Mouse (Mus musculus) liver, embryonic 16.5 days (tissue): ENCODE measurements around the gene Cldn2. TPM values are rescaled to one million over a fixed set of nuclear protein-coding genes. Genes with fewer than 3 reads are reported as not detected.
A peak's percentile ranks its signal among the peaks of the same experiment; 100 is the strongest.
"Not testable (repeated sequence)": the region's sequence is repeated elsewhere in the genome, so short reads cannot be mapped to it uniquely, and the experiment has no call there.

Experiments used
- ATAC-seq: fragments of 200-750 bp; cut with Nextera tagmentation; 2 replicates; pipeline ENCODE4 v1.8.0; 2017; ENCODE audit warnings: low read depth, mild to moderate bottlenecking, moderate number of reproducible peaks, moderate library complexity
- H3K27ac ChIP-seq: fragments of 300-500 bp; sonication (generic); 2 replicates; pipeline ENCODE4 v1.5.1; 2014; ENCODE audit warnings: mild to moderate bottlenecking, low read length
- H3K27me3 ChIP-seq: fragments of 300-500 bp; sonication (generic); 2 replicates; pipeline ENCODE4 v1.6.1; 2014; ENCODE audit warnings: low read depth, low read length, mixed read lengths; ENCODE audit not compliant: control insufficient read depth, insufficient read depth
- H3K36me3 ChIP-seq: fragments of 300-500 bp; sonication (generic); 2 replicates; pipeline ENCODE4 v1.6.1; 2014; ENCODE audit warnings: mild to moderate bottlenecking; ENCODE audit not compliant: control insufficient read depth, insufficient read depth
- H3K4me1 ChIP-seq: fragments of 300-500 bp; sonication (generic); 2 replicates; pipeline ENCODE4 v1.6.1; 2014; ENCODE audit warnings: low read depth, low read length, mixed read lengths; ENCODE audit not compliant: control insufficient read depth
- H3K4me2 ChIP-seq: fragments of 300-500 bp; sonication (generic); 2 replicates; pipeline ENCODE4 v1.6.1; 2014; ENCODE audit warnings: low read depth, low read length, mixed read lengths
- H3K4me3 ChIP-seq: fragments of 300-500 bp; sonication (generic); 2 replicates; pipeline ENCODE4 v1.5.1; 2014; ENCODE audit warnings: low read depth, mild to moderate bottlenecking, low read length
- H3K9ac ChIP-seq: fragments of 300-500 bp; sonication (generic); 2 replicates; pipeline ENCODE4 v1.6.1; 2014; ENCODE audit warnings: low read depth, low read length
- H3K9me3 ChIP-seq: fragments of 300-500 bp; sonication (generic); replicated peaks from 2 replicates; pipeline ENCODE4 v1.6.1; 2016; ENCODE audit warnings: low read length; ENCODE audit not compliant: control insufficient read depth
- WGBS: fragments of 180-500 bp; shearing (Covaris S2); extraction: QIAGEN DNeasy Blood & Tissue Kit; methylation state at CpG from one replicate; pipeline ENCODE4 v1.1.7; 2014; ENCODE audit not compliant: insufficient replicate concordance; 5-methylcytosine and 5-hydroxymethylcytosine counted together
- polyA plus RNA-seq: library from polyadenylated mRNA; unstranded; fragments of >200 nt; fragmentation: Nextera tagmentation; extraction: Ambion mirVana; gene quantifications from 2 replicates; pipeline ENCODE4 v1.2.1, GENCODE M21; 2015

The Cldn2 gene
- polyA plus RNA-seq, result 0.85 and 1.8 TPM in 2 replicates

GRCm38 (mm10) chrX:139800406-139800878 is at the start of gene Cldn2:
Cldn2 (plus strand) TSS chrX:139800828.
- Histone ChIP-seq H3K36me3 (no peaks in the 10 kb centered on the region), H3K9ac (no peak within 1 kb of the TSS), H3K4me3 (no peak within 1 kb of the TSS), H3K27ac (no peak within 1 kb of the TSS), H3K4me2 (no peak within 1 kb of the TSS), H3K9me3 (no peaks in the 10 kb centered on the region), H3K27me3 (no peaks in the 10 kb centered on the region; the same call in 1 of the 2 replicates), H3K4me1 (no peaks in the 10 kb centered on the region)
- ATAC-seq, result no peak
- WGBS, result 67% methylated on average over 8 of the region's 8 CpGs

- no peaks in the 10 kb centered on the region for H3K27me3 ChIP-seq
- no peak overlapping the region for H3K4me2 ChIP-seq
- no peaks in the 10 kb centered on the region for H3K4me1 ChIP-seq
- no peak overlapping the region for H3K4me3 ChIP-seq
- no peak overlapping the region for H3K27ac ChIP-seq
- H3K9ac ChIP-seq, result no peak overlapping the region
- H3K9me3 ChIP-seq, result no peaks in the 10 kb centered on the region
- no peak for ATAC-seq
- no peaks in the 10 kb centered on the region for H3K36me3 ChIP-seq
- WGBS, result 0% methylated on average over 1 of the region's 1 CpGs
Observed at GRCm38 (mm10) chrX:139751855-139752254, 48.8 kb upstream of the Cldn2 start.

- H3K4me2 ChIP-seq, ATAC-seq, H3K36me3 ChIP-seq, H3K27ac ChIP-seq, H3K9ac ChIP-seq, H3K27me3 ChIP-seq, H3K4me1 ChIP-seq, H3K4me3 ChIP-seq, H3K9me3 ChIP-seq: not testable (repeated sequence)
- WGBS, result 65% methylated on average over 3 of the region's 3 CpGs
Observed at GRCm38 (mm10) chrX:139758634-139759033, 42.0 kb upstream of the Cldn2 start.

- Histone ChIP-seq H3K9me3 (no peaks in the 10 kb centered on the region), H3K27me3 (no peaks in the 10 kb centered on the region), H3K36me3 (no peaks in the 10 kb centered on the region), H3K4me2 (no peak overlapping the region), H3K4me3 (no peak overlapping the region), H3K9ac (no peak overlapping the region), H3K4me1 (no peaks in the 10 kb centered on the region), H3K27ac (no peak overlapping the region)
- no peak for ATAC-seq
- 49% methylated on average over 2 of the region's 2 CpGs for WGBS
Observed at GRCm38 (mm10) chrX:139762546-139762945, 38.1 kb upstream of the Cldn2 start.

- Histone ChIP-seq H3K4me3 (no peak overlapping the region), H3K4me1 (no peaks in the 10 kb centered on the region), H3K36me3 (no peaks in the 10 kb centered on the region), H3K4me2 (no peak overlapping the region), H3K27ac (no peak overlapping the region), H3K9ac (no peak overlapping the region), H3K27me3 (no peaks in the 10 kb centered on the region), H3K9me3 (no peaks in the 10 kb centered on the region)
- WGBS, result 58% methylated on average over 13 of the region's 13 CpGs
- ATAC-seq, result no peak
Observed at GRCm38 (mm10) chrX:139769975-139770637, 30.5 kb upstream of the Cldn2 start.

- H3K9me3 ChIP-seq, result no peaks in the 10 kb centered on the region
- peak; percentile 56; the same call in 1 of the 2 replicates for ATAC-seq
- H3K36me3 ChIP-seq, result no peaks in the 10 kb centered on the region
- no peaks in the 10 kb centered on the region for H3K27me3 ChIP-seq
- no peak overlapping the region for H3K27ac ChIP-seq
- H3K4me2 ChIP-seq, result no peak overlapping the region
- no peak overlapping the region for H3K4me3 ChIP-seq
- 24% methylated on average over 18 of the region's 18 CpGs for WGBS
- no peaks in the 10 kb centered on the region for H3K4me1 ChIP-seq
- no peak overlapping the region for H3K9ac ChIP-seq
Observed at GRCm38 (mm10) chrX:139774309-139775083, 26.1 kb upstream of the Cldn2 start.

- no peaks in the 10 kb centered on the region for H3K36me3 ChIP-seq
- H3K4me1 ChIP-seq, result no peaks in the 10 kb centered on the region; the same call in 1 of the 2 replicates
- no peak overlapping the region for H3K4me2 ChIP-seq
- H3K4me3 ChIP-seq, result no peak overlapping the region
- H3K9ac ChIP-seq, result no peak overlapping the region
- H3K27ac ChIP-seq, result no peak overlapping the region
- no peak for ATAC-seq
- 51% methylated on average over 7 of the region's 7 CpGs for WGBS
- no peaks in the 10 kb centered on the region for H3K27me3 ChIP-seq
- H3K9me3 ChIP-seq, result no peaks in the 10 kb centered on the region
Observed at GRCm38 (mm10) chrX:139775084-139775612, 25.5 kb upstream of the Cldn2 start.

GRCm38 (mm10) chrX:139777357-139777756 is 23.3 kb upstream of the Cldn2 start:
- H3K4me2 ChIP-seq, result no peak overlapping the region
- 61% methylated on average over 4 of the region's 4 CpGs for WGBS
- no peak overlapping the region for H3K9ac ChIP-seq
- H3K27me3 ChIP-seq, result no peaks in the 10 kb centered on the region
- H3K9me3 ChIP-seq, result no peaks in the 10 kb centered on the region
- ATAC-seq, result no peak
- no peak overlapping the region for H3K4me3 ChIP-seq
- no peaks in the 10 kb centered on the region for H3K36me3 ChIP-seq
- no peak overlapping the region for H3K27ac ChIP-seq
- H3K4me1 ChIP-seq, result peaks cover 6% of the 10 kb centered on the region

- Histone ChIP-seq H3K27ac (no peak overlapping the region), H3K9ac (no peak overlapping the region), H3K4me2 (no peak overlapping the region), H3K9me3 (no peaks in the 10 kb centered on the region), H3K4me3 (no peak overlapping the region), H3K4me1 (peaks cover 6% of the 10 kb centered on the region), H3K27me3 (no peaks in the 10 kb centered on the region), H3K36me3 (no peaks in the 10 kb centered on the region)
- WGBS, result 83% methylated on average over 1 of the region's 1 CpGs
- no peak for ATAC-seq
Observed at GRCm38 (mm10) chrX:139778886-139779285, 21.7 kb upstream of the Cldn2 start.
